Mouse (Mus musculus): ENCODE measurements around the gene Gpr156. TPM values are rescaled to one million over a fixed set of nuclear protein-coding genes. Genes with fewer than 3 reads are reported as not detected.

Gene Gpr156
- polyA plus RNA-seq, 1 experiment = not detected

GRCm38 (mm10) chr16:37938125-37939081 lies 22.1 kb downstream of the Gpr156 start:
- TF ChIP-seq POLR2A (IDR thresholded peaks at IDR 0.05; ENCODE audit: borderline replicate concordance, low read depth, low read length) = no peak
- no peak for TF ChIP-seq CTCF (IDR thresholded peaks at IDR 0.05; ENCODE audit: low read depth, low read length)
- no peak overlapping the region for H3K27ac ChIP-seq (ENCODE audit: insufficient read depth, low read depth, low read length)
- H3K4me1 ChIP-seq (ENCODE audit: control insufficient read depth, insufficient read depth, low read length) = peaks cover 3% of the 10 kb centered on the region; the same call in 1 of the 2 replicates
- H3K4me3 ChIP-seq (ENCODE audit: insufficient read depth, low read length) = no peak overlapping the region

DNA sequence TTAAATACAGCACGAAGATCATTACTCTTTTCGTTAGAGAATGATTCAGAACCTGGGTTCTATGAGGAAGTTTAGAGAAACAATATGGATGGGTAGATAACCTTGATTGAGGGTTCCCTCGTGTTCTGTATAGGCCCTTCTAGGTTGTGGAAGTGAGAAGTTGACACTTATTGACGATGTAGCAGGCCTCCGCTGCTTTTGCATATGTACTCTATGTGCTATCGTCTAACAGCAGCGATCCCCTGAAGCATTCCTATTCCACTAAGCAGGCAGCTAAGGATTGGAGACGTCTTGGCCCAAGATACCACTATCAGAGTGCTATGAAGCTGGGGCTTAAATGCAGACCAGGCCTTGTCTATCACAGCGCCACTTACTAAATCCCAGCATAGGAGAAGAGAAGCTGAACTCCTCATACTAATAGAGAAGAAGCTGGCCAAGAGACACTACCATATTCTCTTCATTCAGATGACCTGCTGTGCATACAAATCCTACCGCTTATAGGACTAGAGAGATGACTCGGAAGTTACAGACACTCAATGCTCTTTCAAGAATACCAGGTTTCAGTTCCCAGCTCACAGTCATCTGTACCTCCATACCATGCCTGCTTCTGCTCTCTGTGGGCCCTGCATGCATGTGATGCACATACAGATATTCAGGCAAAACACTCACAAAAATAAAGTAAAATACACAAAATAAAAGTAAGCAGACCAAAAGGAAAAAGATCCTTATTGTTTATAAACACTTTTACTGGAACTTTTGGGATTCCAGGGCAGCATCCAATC lies 23.0 kb downstream of the Gpr156 start:
- TF ChIP-seq CTCF (IDR thresholded peaks at IDR 0.05; ENCODE audit: low read depth, low read length) (no peak), POLR2A (IDR thresholded peaks at IDR 0.05; ENCODE audit: borderline replicate concordance, low read depth, low read length) (no peak)
- Histone ChIP-seq H3K4me3 (ENCODE audit: insufficient read depth, low read length) (no peak overlapping the region), H3K4me1 (ENCODE audit: control insufficient read depth, insufficient read depth, low read length) (peaks cover 3% of the 10 kb centered on the region; the same call in 1 of the 2 replicates), H3K27ac (ENCODE audit: insufficient read depth, low read depth, low read length) (no peak overlapping the region)

DNA sequence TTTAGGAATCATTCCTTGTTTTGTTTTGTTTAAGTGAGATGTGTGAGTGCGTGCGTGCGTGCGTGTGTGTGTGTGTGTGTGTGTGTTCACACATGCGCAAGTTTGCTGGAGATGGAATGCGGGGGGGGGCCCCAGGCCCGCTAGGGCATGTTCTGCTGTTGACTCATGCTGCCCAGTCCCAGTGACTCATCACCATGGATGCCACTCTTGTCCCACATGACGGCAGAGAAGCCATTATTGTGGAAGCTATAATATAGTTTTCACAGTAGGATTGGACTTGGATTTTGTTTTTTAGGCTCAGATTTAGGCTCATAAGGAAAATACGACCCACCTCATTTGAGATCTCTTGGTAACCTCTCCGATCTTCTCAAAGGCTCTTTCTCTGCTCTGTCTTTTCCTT lies 24.0 kb downstream of the Gpr156 start:
- no peak overlapping the region for H3K4me3 ChIP-seq (ENCODE audit: insufficient read depth, low read length)
- TF ChIP-seq POLR2A (IDR thresholded peaks at IDR 0.05; ENCODE audit: borderline replicate concordance, low read depth, low read length) = no peak
- no peak for TF ChIP-seq CTCF (IDR thresholded peaks at IDR 0.05; ENCODE audit: low read depth, low read length)
- peaks cover 3% of the 10 kb centered on the region; the same call in 1 of the 2 replicates for H3K4me1 ChIP-seq (ENCODE audit: control insufficient read depth, insufficient read depth, low read length)
- no peak overlapping the region for H3K27ac ChIP-seq (ENCODE audit: insufficient read depth, low read depth, low read length)

DNA sequence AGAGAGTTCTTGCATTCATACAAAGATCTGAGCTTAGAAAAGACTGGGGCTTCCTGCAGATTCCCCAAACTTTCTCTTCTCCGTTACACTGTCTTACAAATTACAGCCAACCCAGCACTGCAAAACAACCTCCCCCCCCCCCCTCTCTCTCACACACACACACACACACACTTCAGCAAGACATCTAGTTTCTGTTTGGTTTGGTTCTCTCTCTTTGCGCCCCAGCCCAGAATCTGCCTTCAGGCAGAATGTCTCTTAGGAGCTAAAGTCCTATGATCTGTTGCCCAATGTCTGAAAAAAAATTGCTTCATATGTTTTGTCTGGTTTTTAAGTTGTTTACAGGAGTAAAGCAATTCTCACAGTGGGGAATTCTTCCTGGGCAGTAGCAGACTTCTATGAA lies 27.4 kb downstream of the Gpr156 start:
- H3K4me3 ChIP-seq (ENCODE audit: insufficient read depth, low read length) = no peak overlapping the region
- TF ChIP-seq CTCF (IDR thresholded peaks at IDR 0.05; ENCODE audit: low read depth, low read length) (no peak), POLR2A (IDR thresholded peaks at IDR 0.05; ENCODE audit: borderline replicate concordance, low read depth, low read length) (no peak)
- H3K4me1 ChIP-seq (ENCODE audit: control insufficient read depth, insufficient read depth, low read length) = peaks cover 3% of the 10 kb centered on the region; the same call in 1 of the 2 replicates
- no peak overlapping the region for H3K27ac ChIP-seq (ENCODE audit: insufficient read depth, low read depth, low read length)

DNA sequence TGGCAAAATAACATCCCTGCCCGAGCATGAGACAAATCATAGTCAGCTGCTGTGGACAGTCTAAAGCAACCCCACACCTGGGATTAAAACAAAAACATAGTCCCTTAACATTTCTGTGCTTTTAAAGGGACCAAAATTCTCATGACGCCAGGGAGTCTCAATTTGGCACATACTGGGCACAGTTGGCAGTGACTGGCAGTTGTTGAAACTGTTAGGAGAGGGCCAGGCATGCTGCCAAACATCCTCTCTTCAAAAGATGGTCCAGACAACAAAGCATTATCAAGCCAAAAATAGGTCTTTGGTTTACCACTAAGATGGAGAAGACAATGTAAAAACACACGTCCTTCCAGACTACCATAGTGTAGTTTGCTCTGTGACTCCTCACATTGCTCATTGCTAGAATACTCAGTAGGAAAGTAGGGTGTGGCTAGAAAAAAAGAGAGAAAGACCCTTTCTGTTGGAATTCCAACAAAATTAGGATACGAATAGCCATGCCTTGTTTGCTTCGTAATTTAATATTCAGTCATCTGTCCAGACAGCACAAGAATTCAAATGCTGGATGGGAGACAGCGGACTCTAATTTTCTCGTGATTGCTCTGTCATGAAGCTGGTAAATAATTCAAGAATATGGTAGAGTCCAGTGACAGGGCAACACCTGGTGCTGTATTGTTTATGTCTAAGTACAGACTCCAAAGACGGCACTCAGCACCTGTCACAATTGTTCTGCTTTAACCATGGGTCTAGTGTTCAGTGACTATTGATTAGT lies 28.9 kb downstream of the Gpr156 start:
- no peak overlapping the region for H3K27ac ChIP-seq (ENCODE audit: insufficient read depth, low read depth, low read length)
- no peak overlapping the region for H3K4me3 ChIP-seq (ENCODE audit: insufficient read depth, low read length)
- H3K4me1 ChIP-seq (ENCODE audit: control insufficient read depth, insufficient read depth, low read length) = peaks cover 3% of the 10 kb centered on the region; the same call in 1 of the 2 replicates
- TF ChIP-seq POLR2A (IDR thresholded peaks at IDR 0.05; ENCODE audit: borderline replicate concordance, low read depth, low read length) = no peak
- TF ChIP-seq CTCF (IDR thresholded peaks at IDR 0.05; ENCODE audit: low read depth, low read length) = no peak

- Histone ChIP-seq H3K27ac (ENCODE audit: insufficient read depth, low read depth, low read length) (no peak overlapping the region), H3K4me1 (ENCODE audit: control insufficient read depth, insufficient read depth, low read length) (peaks cover 3% of the 10 kb centered on the region; the same call in 1 of the 2 replicates), H3K4me3 (ENCODE audit: insufficient read depth, low read length) (no peak overlapping the region)
- peak; percentile 79 for TF ChIP-seq CTCF (IDR thresholded peaks at IDR 0.05; ENCODE audit: low read depth, low read length)
- TF ChIP-seq POLR2A (IDR thresholded peaks at IDR 0.05; ENCODE audit: borderline replicate concordance, low read depth, low read length) = no peak
These were observed 30.9 kb downstream of the Gpr156 start for GRCm38 (mm10) chr16:37947160-37947559.

GRCm38 (mm10) chr16:37948365-37948764 lies 32.1 kb downstream of the Gpr156 start:
- H3K27ac ChIP-seq (ENCODE audit: insufficient read depth, low read depth, low read length) = no peak overlapping the region
- TF ChIP-seq POLR2A (IDR thresholded peaks at IDR 0.05; ENCODE audit: borderline replicate concordance, low read depth, low read length) = no peak
- no peak for TF ChIP-seq CTCF (IDR thresholded peaks at IDR 0.05; ENCODE audit: low read depth, low read length)
- H3K4me3 ChIP-seq (ENCODE audit: insufficient read depth, low read length) = no peak overlapping the region
- H3K4me1 ChIP-seq (ENCODE audit: control insufficient read depth, insufficient read depth, low read length) = peaks cover under 1% of the 10 kb centered on the region; the same call in 1 of the 2 replicates

DNA sequence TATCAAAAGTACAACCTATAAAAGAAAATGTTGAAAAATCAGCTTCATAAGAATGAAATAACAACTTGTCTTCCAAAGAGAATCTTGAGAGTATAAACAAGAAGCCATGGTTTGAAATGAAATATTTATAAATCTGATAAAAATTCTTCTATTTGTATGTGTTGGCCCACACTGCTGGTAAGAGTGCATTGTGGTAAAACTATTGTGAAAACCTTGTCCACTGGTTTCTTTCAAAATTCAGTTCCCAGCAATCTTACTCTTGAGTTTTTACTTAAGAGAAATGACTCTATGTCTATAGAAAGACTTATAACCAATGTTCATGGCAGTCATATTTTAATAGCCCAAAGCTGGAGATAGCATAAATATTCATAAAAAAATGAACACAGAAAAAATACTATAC lies 34.9 kb downstream of the Gpr156 start:
- Histone ChIP-seq H3K4me1 (ENCODE audit: control insufficient read depth, insufficient read depth, low read length) (no peaks in the 10 kb centered on the region), H3K4me3 (ENCODE audit: insufficient read depth, low read length) (no peak overlapping the region), H3K27ac (ENCODE audit: insufficient read depth, low read depth, low read length) (no peak overlapping the region)
- TF ChIP-seq CTCF (IDR thresholded peaks at IDR 0.05; ENCODE audit: low read depth, low read length) (no peak), POLR2A (IDR thresholded peaks at IDR 0.05; ENCODE audit: borderline replicate concordance, low read depth, low read length) (no peak)

GRCm38 (mm10) chr16:37953186-37953585 lies 36.9 kb downstream of the Gpr156 start:
- no peak overlapping the region for H3K4me3 ChIP-seq (ENCODE audit: insufficient read depth, low read length)

More at GRCm38 (mm10) chr16:37953186-37953585, 36.9 kb downstream of the Gpr156 start:
- H3K4me1 ChIP-seq (ENCODE audit: control insufficient read depth, insufficient read depth, low read length) = no peaks in the 10 kb centered on the region
- H3K27ac ChIP-seq (ENCODE audit: insufficient read depth, low read depth, low read length) = no peak overlapping the region
- TF ChIP-seq CTCF (IDR thresholded peaks at IDR 0.05; ENCODE audit: low read depth, low read length) (no peak), POLR2A (IDR thresholded peaks at IDR 0.05; ENCODE audit: borderline replicate concordance, low read depth, low read length) (no peak)
